Mouse (Mus musculus) bone marrow macrophage, adult 2 months (primary cell): ENCODE measurements around the gene Hoxc6.

Experiments used
- CTCF ChIP-seq: IDR thresholded peaks from 2 replicates; pipeline ENCODE4 v1.5.1; 2012; ENCODE audit warnings: low read depth, mild to moderate bottlenecking, low read length, moderate library complexity
- POLR2A ChIP-seq: IDR thresholded peaks from 2 replicates; pipeline ENCODE4 v1.6.1; 2012; ENCODE audit warnings: mild to moderate bottlenecking, low read depth, low read length, borderline replicate concordance

DNA sequence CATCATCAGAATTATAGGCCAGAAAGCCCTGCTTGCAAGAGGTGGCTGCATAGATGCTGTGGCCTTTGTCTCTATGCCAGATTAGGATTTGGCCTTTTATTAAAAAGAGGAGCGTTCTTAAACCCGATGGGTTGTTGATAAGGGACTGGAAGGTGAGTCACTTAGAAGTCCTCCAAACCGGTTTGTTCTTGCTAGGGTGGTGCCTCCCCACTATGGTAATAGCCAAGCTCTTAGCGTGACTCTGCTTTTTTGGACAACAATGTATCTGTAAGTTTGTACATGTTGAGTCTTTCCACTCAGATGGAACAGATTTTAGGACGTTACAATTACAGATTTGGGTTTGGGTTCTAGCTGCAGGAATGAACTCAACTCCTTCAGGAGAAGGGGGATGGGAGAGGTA lies 43.6 kb downstream of the Hoxc6 start:
- no peak for TF ChIP-seq POLR2A
- TF ChIP-seq CTCF, result no peak
